Mouse (Mus musculus): ENCODE measurements around the gene Kcnn3. TPM values are rescaled to one million over a fixed set of nuclear protein-coding genes. Genes with fewer than 3 reads are reported as not detected.

Gene Kcnn3
- polyA plus RNA-seq, 1 experiment, result 10.9 TPM

DNA sequence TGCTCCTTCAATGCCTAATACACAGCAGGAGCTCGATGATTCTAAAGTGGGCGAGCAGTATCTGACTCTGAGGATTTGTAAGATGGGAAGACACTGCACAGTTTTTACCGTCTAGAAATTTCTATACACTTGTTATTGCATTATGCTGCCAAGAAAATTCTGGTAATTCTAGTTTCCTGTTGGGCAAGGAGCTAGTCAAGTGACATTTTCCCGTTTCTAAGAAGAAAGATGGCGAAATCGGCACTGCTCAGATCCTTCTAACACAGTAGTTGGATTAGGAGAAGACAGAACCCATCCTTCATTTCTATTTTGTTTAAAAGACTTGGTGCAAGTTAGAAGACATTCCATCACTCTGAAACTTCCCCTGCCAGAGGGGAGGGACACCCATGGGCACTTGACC, 56.4 kb downstream of the Kcnn3 start:
- Histone ChIP-seq H3K4me1 (ENCODE audit: control insufficient read depth, insufficient read depth, low read length) (no peaks in the 10 kb centered on the region; the same call in 1 of the 2 replicates), H3K27ac (ENCODE audit: insufficient read depth, low read length) (no peak overlapping the region), H3K4me3 (ENCODE audit: insufficient read depth, low read length) (no peak overlapping the region)
- TF ChIP-seq CTCF (IDR thresholded peaks at IDR 0.05; ENCODE audit: extremely low read depth, insufficient read depth, low read length) (no peak), POLR2A (IDR thresholded peaks at IDR 0.05; ENCODE audit: extremely low read depth, insufficient read depth, low read length) (no peak)

- TF ChIP-seq POLR2A (IDR thresholded peaks at IDR 0.05; ENCODE audit: extremely low read depth, insufficient read depth, low read length) (no peak), CTCF (IDR thresholded peaks at IDR 0.05; ENCODE audit: extremely low read depth, insufficient read depth, low read length) (no peak)
- Histone ChIP-seq H3K4me1 (ENCODE audit: control insufficient read depth, insufficient read depth, low read length) (no peaks in the 10 kb centered on the region; the same call in 1 of the 2 replicates), H3K27ac (ENCODE audit: insufficient read depth, low read length) (no peak overlapping the region), H3K4me3 (ENCODE audit: insufficient read depth, low read length) (no peak overlapping the region)
These were observed 57.2 kb downstream of the Kcnn3 start for GRCm38 (mm10) chr3:89577154-89577553.

GRCm38 (mm10) chr3:89578083-89578482, 58.1 kb downstream of the Kcnn3 start:
- Histone ChIP-seq H3K4me3 (ENCODE audit: insufficient read depth, low read length) (no peak overlapping the region), H3K4me1 (ENCODE audit: control insufficient read depth, insufficient read depth, low read length) (no peaks in the 10 kb centered on the region), H3K27ac (ENCODE audit: insufficient read depth, low read length) (no peak overlapping the region)
- TF ChIP-seq POLR2A (IDR thresholded peaks at IDR 0.05; ENCODE audit: extremely low read depth, insufficient read depth, low read length) (no peak), CTCF (IDR thresholded peaks at IDR 0.05; ENCODE audit: extremely low read depth, insufficient read depth, low read length) (no peak)

- Histone ChIP-seq H3K4me1 (ENCODE audit: control insufficient read depth, insufficient read depth, low read length) (no peaks in the 10 kb centered on the region), H3K4me3 (ENCODE audit: insufficient read depth, low read length) (no peak overlapping the region), H3K27ac (ENCODE audit: insufficient read depth, low read length) (no peak overlapping the region)
- TF ChIP-seq CTCF (IDR thresholded peaks at IDR 0.05; ENCODE audit: extremely low read depth, insufficient read depth, low read length) (no peak), POLR2A (IDR thresholded peaks at IDR 0.05; ENCODE audit: extremely low read depth, insufficient read depth, low read length) (no peak)
These were observed 58.8 kb downstream of the Kcnn3 start for GRCm38 (mm10) chr3:89578803-89579202.

- H3K27ac ChIP-seq (ENCODE audit: insufficient read depth, low read length), result no peak overlapping the region
- peaks cover 5% of the 10 kb centered on the region for H3K4me1 ChIP-seq (ENCODE audit: control insufficient read depth, insufficient read depth, low read length)
- no peak overlapping the region for H3K4me3 ChIP-seq (ENCODE audit: insufficient read depth, low read length)
- TF ChIP-seq POLR2A (IDR thresholded peaks at IDR 0.05; ENCODE audit: extremely low read depth, insufficient read depth, low read length) (no peak), CTCF (IDR thresholded peaks at IDR 0.05; ENCODE audit: extremely low read depth, insufficient read depth, low read length) (no peak)
These were observed 64.3 kb downstream of the Kcnn3 start for GRCm38 (mm10) chr3:89584254-89584653.

DNA sequence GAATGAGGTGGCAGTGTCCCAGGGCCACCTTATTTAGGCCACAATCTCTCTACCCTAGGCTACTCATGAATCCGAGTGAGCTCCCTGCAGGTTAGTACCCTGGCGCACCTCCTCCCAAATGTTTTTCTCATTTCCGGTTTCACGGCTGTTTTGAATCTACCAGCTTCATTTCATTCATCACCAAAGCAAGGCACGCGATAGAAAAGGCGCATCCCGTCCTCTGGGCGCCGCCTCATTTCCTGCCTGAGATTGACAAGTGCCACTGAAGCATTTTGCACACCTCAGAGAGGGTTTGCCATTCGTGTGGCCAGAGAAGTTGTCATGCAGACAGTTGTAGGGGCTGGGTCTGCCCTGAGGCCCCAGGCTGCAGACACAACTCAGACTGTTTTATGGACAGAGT, 68.5 kb downstream of the Kcnn3 start:
- H3K27ac ChIP-seq (ENCODE audit: insufficient read depth, low read length), result no peak overlapping the region
- no peak for TF ChIP-seq POLR2A (IDR thresholded peaks at IDR 0.05; ENCODE audit: extremely low read depth, insufficient read depth, low read length)
- no peak for TF ChIP-seq CTCF (IDR thresholded peaks at IDR 0.05; ENCODE audit: extremely low read depth, insufficient read depth, low read length)
- peaks cover 8% of the 10 kb centered on the region for H3K4me1 ChIP-seq (ENCODE audit: control insufficient read depth, insufficient read depth, low read length)
- H3K4me3 ChIP-seq (ENCODE audit: insufficient read depth, low read length), result no peak overlapping the region

DNA sequence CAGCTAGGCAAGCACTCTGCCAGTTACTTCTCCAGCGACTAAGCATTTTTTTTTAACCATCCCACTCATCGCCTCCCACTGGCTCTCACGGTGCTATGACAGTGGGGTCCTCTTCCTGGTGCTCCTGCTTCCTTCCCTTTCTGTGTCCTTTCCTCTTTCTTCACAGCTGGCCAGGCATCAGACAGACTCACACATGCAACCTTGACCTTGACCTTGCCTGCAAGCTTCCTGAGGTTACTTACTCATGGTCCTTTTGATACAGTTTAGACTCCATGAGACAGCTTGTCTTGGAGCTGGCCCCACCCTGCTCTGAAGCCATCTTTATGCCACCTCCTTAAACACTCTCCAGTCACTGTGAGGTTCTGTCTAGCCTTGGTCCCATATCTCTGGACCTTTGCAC, 69.4 kb downstream of the Kcnn3 start:
- TF ChIP-seq POLR2A (IDR thresholded peaks at IDR 0.05; ENCODE audit: extremely low read depth, insufficient read depth, low read length), result no peak
- TF ChIP-seq CTCF (IDR thresholded peaks at IDR 0.05; ENCODE audit: extremely low read depth, insufficient read depth, low read length), result no peak
- H3K4me1 ChIP-seq (ENCODE audit: control insufficient read depth, insufficient read depth, low read length), result peaks cover 8% of the 10 kb centered on the region
- H3K4me3 ChIP-seq (ENCODE audit: insufficient read depth, low read length), result no peak overlapping the region
- H3K27ac ChIP-seq (ENCODE audit: insufficient read depth, low read length), result no peak overlapping the region

GRCm38 (mm10) chr3:89590386-89590785, 70.4 kb downstream of the Kcnn3 start:
- Histone ChIP-seq H3K27ac (ENCODE audit: insufficient read depth, low read length) (no peak overlapping the region), H3K4me1 (ENCODE audit: control insufficient read depth, insufficient read depth, low read length) (peaks cover 7% of the 10 kb centered on the region), H3K4me3 (ENCODE audit: insufficient read depth, low read length) (no peak overlapping the region)
- no peak for TF ChIP-seq POLR2A (IDR thresholded peaks at IDR 0.05; ENCODE audit: extremely low read depth, insufficient read depth, low read length)
- no peak for TF ChIP-seq CTCF (IDR thresholded peaks at IDR 0.05; ENCODE audit: extremely low read depth, insufficient read depth, low read length)

DNA sequence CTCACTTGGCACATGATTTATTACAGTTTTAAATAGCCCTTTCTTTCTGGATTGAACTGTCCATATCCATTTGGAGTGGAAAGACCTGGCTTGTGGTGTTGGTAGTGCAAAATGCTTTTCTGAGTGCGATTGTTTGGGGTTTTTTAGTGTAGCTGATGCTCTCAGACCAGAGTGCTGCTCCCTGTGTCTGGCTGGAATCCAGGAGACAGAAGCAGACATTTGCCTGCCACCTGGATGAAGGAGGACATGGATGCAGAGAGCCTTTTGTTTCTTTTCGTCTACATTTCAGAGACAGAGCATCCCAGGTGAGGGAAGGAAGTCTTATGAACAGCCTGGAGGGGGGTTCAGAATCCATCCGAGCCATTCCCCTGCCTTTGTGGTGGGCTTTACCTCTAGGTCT, 71.5 kb downstream of the Kcnn3 start:
- TF ChIP-seq CTCF (IDR thresholded peaks at IDR 0.05; ENCODE audit: extremely low read depth, insufficient read depth, low read length) (no peak), POLR2A (IDR thresholded peaks at IDR 0.05; ENCODE audit: extremely low read depth, insufficient read depth, low read length) (no peak)
- Histone ChIP-seq H3K27ac (ENCODE audit: insufficient read depth, low read length) (no peak overlapping the region), H3K4me3 (ENCODE audit: insufficient read depth, low read length) (no peak overlapping the region), H3K4me1 (ENCODE audit: control insufficient read depth, insufficient read depth, low read length) (peaks cover 3% of the 10 kb centered on the region)

DNA sequence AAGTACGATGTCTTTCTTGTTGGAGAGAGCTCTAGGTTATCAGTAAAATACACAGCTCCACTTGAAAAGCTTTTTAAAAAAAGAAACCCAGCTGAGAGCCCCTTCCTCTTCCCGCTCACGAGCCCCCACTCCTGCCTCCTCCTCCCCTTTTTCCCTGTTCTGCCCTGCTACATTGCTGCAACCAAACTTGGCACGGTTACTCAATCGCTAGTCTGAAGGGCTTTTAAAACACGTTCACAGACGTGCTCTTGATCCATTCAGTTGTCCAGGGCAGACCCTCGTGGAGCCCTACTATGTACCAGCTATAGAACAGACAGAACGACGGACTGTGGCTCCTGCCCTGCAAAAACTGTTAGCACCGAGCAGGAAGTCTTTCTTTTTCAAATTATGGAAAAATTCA, 72.8 kb downstream of the Kcnn3 start:
- Histone ChIP-seq H3K27ac (ENCODE audit: insufficient read depth, low read length) (no peak overlapping the region), H3K4me1 (ENCODE audit: control insufficient read depth, insufficient read depth, low read length) (peaks cover 3% of the 10 kb centered on the region), H3K4me3 (ENCODE audit: insufficient read depth, low read length) (no peak overlapping the region)
- TF ChIP-seq POLR2A (IDR thresholded peaks at IDR 0.05; ENCODE audit: extremely low read depth, insufficient read depth, low read length) (no peak), CTCF (IDR thresholded peaks at IDR 0.05; ENCODE audit: extremely low read depth, insufficient read depth, low read length) (no peak)
